Mouse (Mus musculus): ENCODE data around the gene Ing5.

- TF ChIP-seq CTCF (IDR thresholded peaks at IDR 0.05; ENCODE audit: borderline replicate concordance, control insufficient read depth, extremely low read depth, insufficient read depth, low read length, poor library complexity): no peak
- TF ChIP-seq POLR2A (IDR thresholded peaks at IDR 0.05; ENCODE audit: control insufficient read depth, extremely low read depth, insufficient read depth, low read length, poor library complexity): no peak
These were observed 54.2 kb downstream of the Ing5 start for GRCm38 (mm10) chr1:93857991-93858390.

Data from thymus, adult 2 months (tissue).